Mouse (Mus musculus): ENCODE measurements around the gene Acadvl.

Acadvl gene

GRCm38 (mm10) chr11:70001865-70002264 lies 13.3 kb downstream of the Acadvl start:
- DNase-seq (ENCODE audit: low spot score in 2 of 2): no peak

- DNase-seq (ENCODE audit: low spot score in 2 of 2): no peak
These were observed 14.1 kb downstream of the Acadvl start for GRCm38 (mm10) chr11:70001159-70001558.

- DNase-seq (ENCODE audit: low spot score in 2 of 2): peak; percentile 89 to 93
These were observed 14.8 kb downstream of the Acadvl start, which contains the start of gene Dvl2 for GRCm38 (mm10) chr11:70000396-70000898. Gene Dvl2 (plus strand): TSS chr11:70000595.

DNA sequence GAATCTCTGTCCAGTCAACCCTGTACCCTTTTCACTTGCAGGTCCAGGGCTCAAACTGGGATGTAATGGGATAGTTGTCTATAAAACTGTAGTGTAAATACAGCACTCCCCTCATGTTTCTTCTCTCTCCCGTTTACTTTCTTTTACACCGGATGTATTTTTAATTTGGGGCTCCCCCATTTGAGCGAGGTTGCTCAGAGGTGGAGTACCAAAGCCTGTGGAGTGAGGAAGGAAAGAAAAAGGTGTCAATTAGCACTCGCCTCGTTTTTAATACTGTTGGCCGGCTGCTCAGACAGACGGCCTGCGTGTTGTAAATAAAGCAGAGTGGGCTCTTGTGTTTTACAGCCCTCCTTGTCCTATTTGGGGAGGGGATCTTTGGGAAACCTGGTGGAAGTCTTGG lies 15.5 kb downstream of the Acadvl start:
- DNase-seq (ENCODE audit: low spot score in 2 of 2): no peak

- no peak for DNase-seq (ENCODE audit: low spot score in 2 of 2)
These were observed 16.4 kb downstream of the Acadvl start for GRCm38 (mm10) chr11:69998567-69999491.

GRCm38 (mm10) chr11:69997070-69997509 lies 18.1 kb downstream of the Acadvl start:
- no peak for DNase-seq (ENCODE audit: low spot score in 2 of 2)

DNA sequence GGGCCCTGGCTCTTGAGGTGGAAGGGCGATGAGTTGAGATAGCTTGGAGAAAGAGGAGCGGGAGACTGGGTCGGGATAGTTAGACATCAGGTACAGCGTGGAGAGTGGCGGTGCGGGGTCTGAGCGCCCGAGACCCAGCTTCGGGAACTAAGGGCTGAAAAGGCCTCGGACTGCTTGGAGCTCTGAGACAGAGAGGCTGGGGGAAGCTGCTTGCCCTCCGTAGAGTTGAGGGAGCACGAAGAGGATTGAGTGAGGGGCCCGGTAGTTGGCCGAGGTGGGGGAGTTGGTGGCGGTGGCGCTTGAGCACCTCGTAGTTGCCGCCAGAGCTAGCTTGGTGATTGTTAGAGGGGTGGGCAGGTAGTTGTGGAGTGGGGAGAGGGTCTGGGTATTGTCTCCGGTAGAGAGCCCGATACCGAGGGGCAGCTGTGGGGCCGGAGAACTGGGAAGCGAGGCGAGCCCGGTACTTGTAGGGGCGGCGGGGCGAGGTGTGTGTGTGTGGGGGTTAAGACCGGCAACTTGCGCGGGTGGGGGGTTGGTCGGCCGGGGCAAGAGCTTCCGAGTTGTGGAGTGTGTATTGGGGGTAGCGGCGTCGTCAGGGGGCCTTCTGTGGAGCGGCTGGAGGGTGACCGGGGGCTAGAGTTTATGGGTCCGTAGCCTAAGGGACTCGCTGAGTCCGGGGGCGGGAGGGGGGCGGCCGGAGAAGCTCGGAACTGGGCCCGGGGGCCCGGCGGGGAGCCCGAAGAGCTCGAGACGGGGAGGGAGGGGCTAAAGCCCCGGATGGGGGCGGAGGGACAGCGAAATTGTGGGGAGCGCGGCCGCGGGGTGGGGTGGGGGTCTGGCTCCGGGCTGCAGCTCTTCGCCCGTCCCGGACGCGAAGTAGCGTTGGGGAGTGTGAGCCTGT lies 18.8 kb downstream of the Acadvl start:
- DNase-seq (ENCODE audit: low spot score in 2 of 2): no peak

DNA sequence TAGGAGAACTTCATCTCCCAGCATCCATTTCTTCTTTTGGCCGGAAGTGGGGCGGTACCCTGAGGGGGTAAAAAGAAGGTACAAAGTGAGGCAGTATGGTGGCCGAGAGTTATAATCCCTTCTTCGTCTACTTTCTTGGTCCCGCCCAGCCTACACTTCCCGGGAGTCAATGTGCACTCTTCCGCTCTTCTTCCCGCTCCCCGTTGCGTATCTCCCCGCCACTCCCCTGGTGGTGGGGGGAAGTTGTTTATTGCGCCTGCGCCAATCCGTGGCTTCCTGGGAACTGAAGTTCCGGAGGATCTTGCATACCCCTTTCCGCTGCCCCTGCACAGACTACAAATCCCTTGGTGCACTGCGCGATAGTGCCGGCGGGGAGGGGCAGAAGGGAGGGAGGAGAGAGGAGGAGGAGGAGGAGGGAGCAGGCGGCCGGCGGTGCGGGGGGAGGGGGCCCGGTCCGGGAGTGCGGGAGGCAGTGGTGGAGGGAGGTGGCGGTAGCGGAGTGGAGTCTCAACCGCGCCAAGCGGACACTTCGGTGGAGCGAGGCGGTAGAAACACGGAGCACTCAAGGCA lies 19.7 kb downstream of the Acadvl start, which contains the start of gene Phf23:
Gene Phf23, plus strand, starts transcription at position 387 of the 570 bp plus-strand sequence.
- DNase-seq (ENCODE audit: low spot score in 2 of 2): peak; percentile 96 to 98

DNA sequence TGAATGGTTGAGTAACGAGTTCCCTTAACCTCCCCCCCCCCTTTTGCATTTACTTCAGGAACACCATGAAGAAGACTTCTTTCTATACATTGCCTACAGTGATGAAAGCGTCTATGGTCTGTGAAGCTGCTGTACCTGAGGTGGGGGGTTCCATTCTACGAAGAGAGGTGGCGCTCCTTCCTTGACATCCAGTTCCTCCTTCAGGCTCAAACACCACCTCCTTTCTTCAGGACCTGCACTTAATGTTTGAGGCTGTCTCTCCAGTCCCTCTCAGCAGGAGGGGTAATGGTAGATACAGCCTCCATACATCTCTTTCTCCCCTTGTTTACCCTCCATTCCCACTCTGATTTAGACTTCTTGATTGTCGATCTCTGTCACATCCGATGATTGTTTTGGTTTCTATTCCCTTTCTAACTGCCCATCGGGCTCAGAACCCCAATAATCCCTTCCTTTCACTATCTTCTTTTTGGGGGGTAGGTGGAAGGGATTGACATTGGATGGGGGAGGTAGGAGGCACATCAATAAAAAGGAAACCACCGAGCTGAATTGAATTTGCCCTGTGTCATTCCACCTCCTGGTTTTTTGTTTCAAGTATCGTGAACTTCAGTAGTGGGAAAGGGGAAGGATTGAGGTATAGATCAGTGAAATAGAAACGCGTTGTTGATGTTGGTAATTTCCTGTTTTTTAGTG lies 20.7 kb downstream of the Acadvl start:
- no peak for DNase-seq (ENCODE audit: low spot score in 2 of 2)

- no peak for DNase-seq (ENCODE audit: low spot score in 2 of 2)
These were observed 22.3 kb downstream of the Acadvl start for GRCm38 (mm10) chr11:69992932-69993331.

GRCm38 (mm10) chr11:69992396-69992795 lies 22.8 kb downstream of the Acadvl start:
- DNase-seq (ENCODE audit: low spot score in 2 of 2): no peak

- no peak for DNase-seq (ENCODE audit: low spot score in 2 of 2)
These were observed 23.5 kb downstream of the Acadvl start for GRCm38 (mm10) chr11:69991711-69992110.

GRCm38 (mm10) chr11:69990850-69991691 lies 24.1 kb downstream of the Acadvl start, which contains the start of gene Gabarap:
Gene Gabarap (plus strand): TSS chr11:69991143.
- peak; percentile 92 to 94 for DNase-seq (ENCODE audit: low spot score in 2 of 2)

- no peak for DNase-seq (ENCODE audit: low spot score in 2 of 2)
These were observed 25.3 kb downstream of the Acadvl start for GRCm38 (mm10) chr11:69989949-69990348.

DNA sequence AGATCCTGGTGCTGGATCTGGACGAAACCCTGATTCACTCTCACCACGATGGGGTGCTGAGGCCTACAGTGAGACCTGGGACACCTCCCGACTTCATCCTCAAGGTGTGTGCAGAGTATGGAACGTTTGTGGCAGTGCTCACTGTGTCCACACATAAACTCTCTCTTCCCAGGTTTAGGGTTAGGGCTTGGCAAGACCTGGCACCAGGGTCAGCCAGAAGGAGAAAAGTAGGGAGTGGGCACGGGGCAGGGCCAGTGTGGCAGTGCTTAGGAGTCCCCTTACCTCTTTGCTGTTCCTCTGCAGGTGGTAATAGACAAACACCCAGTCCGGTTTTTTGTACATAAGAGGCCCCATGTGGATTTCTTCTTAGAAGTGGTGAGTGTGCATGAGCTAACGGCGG lies 30.8 kb downstream of the Acadvl start:
- no peak for DNase-seq (ENCODE audit: low spot score in 2 of 2)

GRCm38 (mm10) chr11:69983377-69983776 lies 31.8 kb downstream of the Acadvl start:
- no peak for DNase-seq (ENCODE audit: low spot score in 2 of 2)

DNA sequence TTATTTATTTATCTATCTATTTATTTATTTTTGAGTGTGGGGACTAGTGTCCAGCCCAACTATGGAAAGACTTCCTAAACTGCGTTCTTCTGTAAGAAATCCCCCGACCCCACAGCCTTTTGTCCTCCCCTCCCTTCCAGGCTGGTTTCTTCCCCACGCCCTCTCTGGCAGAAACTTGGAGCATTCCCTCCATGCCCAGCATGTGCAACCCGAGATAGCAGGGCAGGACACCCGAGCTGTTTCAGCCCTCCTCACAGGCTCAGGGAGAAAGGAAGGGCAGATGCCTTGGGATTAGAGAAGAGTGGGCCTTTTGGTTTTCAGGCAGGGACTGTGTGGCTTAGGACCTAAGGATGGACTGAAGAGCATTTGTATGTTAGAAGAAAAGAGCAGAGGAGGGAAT lies 32.3 kb downstream of the Acadvl start:
- no peak for DNase-seq (ENCODE audit: low spot score in 2 of 2)

DNA sequence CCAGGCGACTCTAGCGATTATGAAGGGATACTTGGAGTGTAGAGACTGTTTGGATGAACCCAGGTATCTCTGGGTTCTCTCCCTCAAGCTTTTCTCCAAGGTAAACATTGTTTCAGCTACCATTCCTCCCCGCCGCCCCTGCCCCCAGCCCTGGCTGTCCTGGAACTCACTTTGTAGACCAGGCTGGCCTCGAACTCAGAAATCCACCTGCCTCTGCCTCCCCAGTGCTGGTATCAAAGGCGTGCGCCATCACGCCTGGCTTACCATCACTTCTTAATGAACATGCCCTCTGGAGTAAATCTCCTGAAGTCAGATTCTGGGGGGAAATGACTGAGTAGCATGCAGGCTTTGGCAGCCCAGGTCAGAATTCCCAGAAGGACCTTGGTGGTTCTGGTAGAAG lies 33.0 kb downstream of the Acadvl start, which contains the start of gene Elp5:
Gene Elp5, minus strand, starts transcription at position 293 of the 400 bp plus-strand sequence.
- DNase-seq (ENCODE audit: low spot score in 2 of 2): no peak

DNA sequence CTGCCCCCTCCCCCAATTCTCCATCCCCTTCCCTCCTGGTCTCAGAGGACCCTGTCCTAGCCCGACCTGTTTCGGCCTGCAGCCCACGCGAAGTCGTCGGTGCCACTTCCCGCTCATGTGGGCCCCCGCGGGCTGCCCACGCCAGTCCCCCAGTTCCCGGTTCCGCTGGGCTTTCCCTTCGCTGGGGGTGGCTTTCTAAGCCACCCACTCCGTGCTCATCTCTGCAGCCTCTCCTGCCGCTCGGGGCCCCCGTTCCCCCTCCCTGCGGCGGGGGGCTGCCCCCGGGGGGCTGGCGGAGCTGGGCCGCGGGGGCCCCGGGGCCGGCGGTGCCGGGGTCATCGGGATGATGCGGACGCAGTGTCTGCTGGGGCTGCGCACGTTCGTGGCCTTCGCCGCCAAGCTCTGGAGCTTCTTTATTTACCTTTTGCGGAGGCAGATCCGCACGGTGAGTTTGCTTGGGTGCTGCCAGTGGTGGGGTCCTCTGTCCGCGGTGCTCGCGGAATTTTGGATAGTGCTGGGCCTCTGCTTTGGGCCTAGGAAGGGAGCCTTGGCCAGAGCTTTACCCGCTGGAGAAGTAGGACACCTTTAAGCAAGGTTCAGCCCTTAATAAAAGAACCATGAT lies 34.0 kb downstream of the Acadvl start, which contains the start of gene Ctdnep1:
Gene Ctdnep1, plus strand, starts transcription at position 16 of the 622 bp plus-strand sequence.
- DNase-seq (ENCODE audit: low spot score in 2 of 2): no peak

All from right cerebral cortex, postnatal 36 days (tissue).